Mouse (Mus musculus) mouse trophoblast stem cell (cell line): Measurements from ENCODE around the gene Sf3a2.

Experiments
- in situ Hi-C, 2 experiments: fragments of 300-500 bp; cut with MseI, MboI; formaldehyde crosslinking; loops; 2 replicates in 1 of 2; 3 replicates in 1 of 2; pipeline ENCODE4 v1.15.1; 2025

Gene Sf3a2

DNA sequence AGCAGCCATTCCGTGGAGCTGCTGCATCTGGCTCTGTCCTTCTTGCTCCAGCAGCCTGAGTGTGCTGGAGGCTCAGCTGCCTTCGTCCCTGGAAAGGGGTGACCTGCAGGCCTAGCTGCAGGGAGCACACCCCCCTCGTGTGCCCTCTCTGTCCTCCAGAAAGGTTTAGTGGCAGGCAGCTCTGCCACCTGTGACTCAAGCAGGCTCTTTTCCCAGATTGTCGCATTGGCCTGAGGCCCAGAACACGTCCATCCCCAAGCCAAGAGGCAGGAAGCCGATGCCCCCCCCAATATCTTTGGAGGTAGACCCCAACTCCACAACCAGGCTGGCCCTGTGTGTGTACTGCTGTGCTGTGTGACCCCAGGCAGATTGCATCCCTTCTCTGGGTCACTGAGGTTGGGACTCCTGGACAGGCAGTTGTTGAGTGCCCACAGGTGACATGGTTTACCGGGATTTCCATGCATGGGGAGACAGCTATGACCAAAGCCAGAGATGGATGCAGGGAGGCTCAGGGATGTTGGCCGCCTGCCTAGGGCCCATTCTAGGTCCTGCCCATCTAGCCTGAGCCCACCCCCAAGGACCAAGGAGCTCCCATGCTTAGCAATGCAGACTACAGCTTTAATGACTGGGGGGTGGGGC is 47.2 kb downstream of the Sf3a2 start:
- in situ Hi-C loops, result no loop called here

DNA sequence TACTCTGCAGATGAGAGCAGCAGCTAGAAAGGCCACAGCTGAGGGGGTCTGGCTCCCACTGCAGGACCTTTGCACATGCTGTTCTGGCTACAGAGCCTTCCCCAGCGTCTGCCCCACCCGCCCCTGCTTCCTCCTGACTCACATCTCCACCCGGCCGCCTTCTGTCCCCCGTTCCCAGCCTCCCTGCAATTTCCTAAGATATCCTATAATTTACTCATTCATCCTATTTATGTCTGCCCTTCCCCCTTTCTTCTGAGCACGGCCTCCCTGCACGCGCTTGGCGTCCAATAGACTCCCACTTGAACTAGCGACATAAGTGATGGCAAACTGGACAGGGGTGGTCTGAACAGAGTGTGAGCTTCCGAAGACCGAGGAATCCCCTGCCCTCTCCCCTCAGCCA is 47.7 kb downstream of the Sf3a2 start:
- in situ Hi-C loops, result no loop called here

- in situ Hi-C loops, result no loop called here
Observed at GRCm38 (mm10) chr10:80848571-80848970, 50.6 kb downstream of the Sf3a2 start.
